In the genomic region with DNA sequence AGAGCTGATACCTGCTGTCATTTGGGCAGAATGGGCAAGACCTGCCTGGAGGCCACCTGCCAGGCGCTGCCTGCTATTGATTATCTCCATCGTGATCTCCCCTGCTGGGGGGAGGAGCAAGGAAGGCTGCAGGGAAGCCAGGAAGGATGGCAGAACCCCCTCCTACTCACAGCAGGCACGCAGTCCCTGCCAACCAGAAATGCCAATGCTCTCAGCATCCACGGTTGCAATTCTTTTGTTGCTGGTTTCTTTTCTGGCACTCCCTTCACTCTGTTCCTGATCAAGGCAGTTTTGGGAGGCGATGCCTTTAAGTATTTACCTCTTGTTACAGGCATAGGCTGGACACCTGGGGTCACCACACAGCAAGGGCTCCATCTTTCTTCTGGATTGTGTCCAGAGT, we compare ENCODE assay signal across 14 mouse cellular contexts.
DNase-seq lines count a peak whose midpoint lies in the region; ATAC-seq lines count a peak whose summit lies in the region.
"Had no signal": no experiment of that assay in that cellular context is flagged by ENCODE, and none has a peak within 500 bp of the region (broad histone marks: within the 10 kb centered on the region; RNA-seq: fewer than 3 reads in every experiment).

No protein-coding gene starts in this region.

- no peaks in the 10 kb centered on the region for H3K9me3 ChIP-seq in forebrain, embryonic 13.5 days (replicated peaks)
- H3K9me3 ChIP-seq in forebrain, embryonic 11.5 days (ENCODE audit: control insufficient read depth, low read length): no peaks in the 10 kb centered on the region

- DNase-seq in forebrain, embryonic 11.5 days (ENCODE audit: low spot score): no peak
- DNase-seq in brain, embryonic 18.5 days (ENCODE audit: low read depth, low spot score): peak; percentile 8
- peak; percentile 5 to 22 for DNase-seq in frontal cortex, postnatal 36 days (ENCODE audit: low spot score in 2 of 2)
- peak; percentile 7 for DNase-seq in left cerebral cortex, postnatal 36 days (ENCODE audit: low spot score in 2 of 2)
- DNase-seq in embryo, embryonic 11 days: no peak
- no peak for DNase-seq in kidney, postnatal 10 days
- DNase-seq: heart, postnatal 36 days; kidney, adult 18-20 months; lung, adult 2 months had no signal

- H3K27me3 ChIP-seq in forebrain, embryonic 13.5 days: no peaks in the 10 kb centered on the region
- H3K27me3 ChIP-seq in forebrain, embryonic 11.5 days (ENCODE audit: control insufficient read depth, insufficient read depth, low read length): no peaks in the 10 kb centered on the region
- H3K27me3 ChIP-seq: megakaryocyte, embryonic 14.5 days had no signal

- intact Hi-C loops in left cerebral cortex, postnatal 36 days (cut with DNase I): no loop called here

- H3K36me3 ChIP-seq in forebrain, embryonic 13.5 days (ENCODE audit: poor library complexity, severe bottlenecking): no peaks in the 10 kb centered on the region
- no peaks in the 10 kb centered on the region for H3K36me3 ChIP-seq in forebrain, embryonic 11.5 days (ENCODE audit: control insufficient read depth, insufficient read depth, low read length)

- 0 out of 2 replicates have a peak, but pooled peaks cover 8% of the 10 kb centered on the region for H3K4me1 ChIP-seq in forebrain, embryonic 13.5 days
- H3K4me1 ChIP-seq in forebrain, embryonic 11.5 days (replicated peaks; ENCODE audit: control insufficient read depth, insufficient read depth, low read length): no peaks in the 10 kb centered on the region
- H3K4me1 ChIP-seq: megakaryocyte, embryonic 14.5 days had no signal

- no peak overlapping the region for H3K4me3 ChIP-seq in forebrain, embryonic 13.5 days
- no peak overlapping the region for H3K4me3 ChIP-seq in forebrain, embryonic 11.5 days (ENCODE audit: low read depth, low read length)
- H3K4me3 ChIP-seq: megakaryocyte, embryonic 14.5 days had no signal

- no peak overlapping the region for H3K9ac ChIP-seq in forebrain, embryonic 13.5 days
- H3K9ac ChIP-seq in forebrain, embryonic 11.5 days (ENCODE audit: low read length): no peak overlapping the region

- H3K4me2 ChIP-seq in forebrain, embryonic 13.5 days: no peak overlapping the region
- no peak overlapping the region for H3K4me2 ChIP-seq in forebrain, embryonic 11.5 days (ENCODE audit: low read depth, low read length, severe bottlenecking)

- peak; percentile 30; the same call in 1 of the 2 replicates for ATAC-seq in forebrain, embryonic 13.5 days
- ATAC-seq in forebrain, embryonic 11.5 days (replicated peaks; ENCODE audit: low FRiP score): no peak
- no peak for ATAC-seq in monocyte, adult 5-6 weeks (replicated peaks; ENCODE audit: insufficient number of reproducible peaks, low FRiP score, low TSS enrichment, poor library complexity, severe bottlenecking)
- ATAC-seq: activated CD4-positive, CD25-positive, alpha-beta regulatory T cell, adult 4 months had no signal

- WGBS in forebrain, embryonic 13.5 days: 19% methylated on average over 5 of the region's 5 CpGs
- 25% methylated on average over 5 of the region's 5 CpGs for WGBS in forebrain, embryonic 11.5 days

- no peak overlapping the region for H3K27ac ChIP-seq in forebrain, embryonic 13.5 days
- H3K27ac ChIP-seq in forebrain, embryonic 11.5 days (ENCODE audit: low read depth, low read length): no peak overlapping the region
- H3K27ac ChIP-seq: stomach, postnatal 0 days had no signal

Comparison
In these comparisons a context has a peak if more than half of its experiments do, and no peak if none do; other contexts are left out.
1. DNase-seq: peak in brain, embryonic 18.5 days (single experiment), frontal cortex, postnatal 36 days (2 of 2) and left cerebral cortex, postnatal 36 days (2 of 2); none in forebrain, embryonic 11.5 days (single experiment), embryo, embryonic 11 days (single experiment) and kidney, postnatal 10 days (single experiment).